Mouse (Mus musculus) urinary bladder, adult 2 months (tissue): ENCODE results near the gene Mettl21c. TPM values are rescaled to one million over a fixed set of nuclear protein-coding genes. Genes with fewer than 3 reads are reported as not detected.
"Not testable (repeated sequence)": the region's sequence is repeated elsewhere in the genome, so short reads cannot be mapped to it uniquely, and the experiment has no call there.

Experiments used
- DNase-seq: peaks from one replicate; pipeline ENCODE4 v3.0.0; 2022; ENCODE audit warnings: low spot score
- polyA plus RNA-seq: library from polyadenylated mRNA; depleted of rRNA; stranded (reverse); fragments of >200 nt; gene quantifications from 2 replicates; pipeline ENCODE4 v1.2.3, GENCODE M21; 2012; rRNA removed

Gene Mettl21c
- not detected in 2 replicates for polyA plus RNA-seq

DNA sequence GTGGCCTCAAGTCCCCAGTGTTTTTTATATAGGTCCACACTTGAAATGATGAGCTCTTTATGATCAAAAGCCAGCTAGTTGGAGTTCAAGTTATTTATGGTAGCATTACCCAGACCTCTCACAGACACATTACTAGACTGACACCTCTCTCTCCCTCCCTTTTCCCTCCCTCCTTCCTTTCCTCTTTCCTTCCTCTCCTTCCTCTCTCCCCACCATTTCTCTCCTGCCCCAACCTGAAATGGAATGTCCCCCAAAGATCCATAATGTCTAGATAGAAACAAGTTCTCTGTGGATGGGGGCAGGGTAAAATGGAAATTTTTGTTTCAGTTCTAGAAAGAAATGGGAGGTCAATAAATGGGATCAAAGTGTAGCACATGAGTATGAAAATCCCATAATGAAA lies at the start of gene Mettl21c:
Mettl21c (minus strand) TSS at position 101 of the 400 bp plus-strand sequence.
- no peak for DNase-seq

DNA sequence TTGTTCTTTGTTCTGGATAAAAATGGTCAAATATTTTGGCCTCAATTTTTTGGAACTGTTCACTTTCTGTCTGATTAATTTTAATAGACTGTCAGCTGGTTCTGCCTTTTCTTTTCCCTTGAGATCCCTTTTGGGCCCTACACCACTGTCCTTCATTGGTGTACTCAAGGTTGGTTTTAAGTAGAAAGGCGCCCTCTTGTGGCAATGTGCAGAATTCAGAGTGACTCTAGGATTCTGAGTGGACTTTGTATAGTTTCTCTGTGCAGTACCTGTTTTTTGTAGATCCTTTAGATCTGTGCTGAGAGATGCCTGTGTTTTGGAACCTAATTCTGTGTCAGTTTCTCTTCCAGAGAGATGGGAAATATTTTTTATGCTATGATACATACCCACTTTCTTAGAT lies 44.8 kb upstream of the Mettl21c start:
- DNase-seq, result no peak

DNA sequence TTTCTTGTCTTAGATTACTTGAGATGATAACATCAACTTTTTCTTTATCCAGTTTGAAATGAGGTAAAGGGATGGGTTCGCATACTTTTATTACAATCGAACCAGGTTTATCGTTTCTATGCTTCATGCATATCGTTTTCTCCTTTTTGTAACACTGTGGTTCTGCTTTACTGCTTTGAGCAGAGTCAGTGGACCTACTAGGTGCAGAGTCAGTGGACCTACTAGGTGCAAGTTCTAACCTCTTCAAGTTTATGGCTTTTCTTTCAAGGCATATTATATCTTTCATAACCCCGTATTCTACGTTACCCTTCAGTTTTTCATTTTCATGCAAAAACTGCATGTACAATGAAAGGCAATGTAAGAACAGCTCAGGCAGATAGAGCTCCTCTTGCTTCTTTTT lies 43.6 kb upstream of the Mettl21c start:
- no peak for DNase-seq

DNA sequence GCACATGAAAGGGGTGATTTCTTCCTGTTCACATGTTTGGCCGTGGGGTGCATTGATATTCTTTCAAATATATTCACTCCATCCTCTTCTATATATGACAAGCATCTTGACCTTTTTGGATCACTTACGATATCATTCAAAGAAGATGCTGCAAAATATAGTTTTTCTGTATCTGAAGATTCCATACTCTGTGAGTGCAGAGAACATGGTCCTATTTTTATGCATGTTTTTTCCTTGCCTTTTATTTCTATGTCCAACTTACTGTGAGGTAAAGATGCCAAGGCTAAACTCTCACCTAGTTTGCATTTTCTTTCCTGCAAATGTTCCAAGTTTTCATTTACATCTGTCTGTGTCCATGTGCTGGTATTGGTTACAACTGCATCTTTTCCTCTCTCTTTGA lies 42.0 kb upstream of the Mettl21c start, which contains the start of gene Gm8251:
Gm8251 (minus strand) TSS at position 101 of the 400 bp plus-strand sequence.
- no peak for DNase-seq

DNA sequence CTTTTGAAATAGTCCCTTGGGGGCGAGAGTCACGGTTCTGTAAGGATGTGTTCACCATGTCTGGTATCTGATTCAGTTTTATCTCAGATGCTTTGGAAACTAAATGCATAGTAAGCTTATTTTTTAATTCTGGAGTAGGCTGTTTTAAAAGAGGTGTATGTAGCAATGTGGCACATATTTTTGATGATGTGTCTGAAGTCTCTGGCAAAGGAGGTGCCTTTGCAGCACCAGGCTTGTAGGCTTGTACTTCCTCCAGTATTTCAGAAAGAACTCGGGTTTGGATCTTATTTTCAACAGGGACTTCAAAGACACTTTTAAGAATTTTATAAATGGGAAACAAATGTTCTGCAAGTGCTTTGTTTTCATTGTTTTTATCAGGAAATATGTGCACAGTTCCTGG lies 38.0 kb upstream of the Mettl21c start:
- no peak for DNase-seq

DNA sequence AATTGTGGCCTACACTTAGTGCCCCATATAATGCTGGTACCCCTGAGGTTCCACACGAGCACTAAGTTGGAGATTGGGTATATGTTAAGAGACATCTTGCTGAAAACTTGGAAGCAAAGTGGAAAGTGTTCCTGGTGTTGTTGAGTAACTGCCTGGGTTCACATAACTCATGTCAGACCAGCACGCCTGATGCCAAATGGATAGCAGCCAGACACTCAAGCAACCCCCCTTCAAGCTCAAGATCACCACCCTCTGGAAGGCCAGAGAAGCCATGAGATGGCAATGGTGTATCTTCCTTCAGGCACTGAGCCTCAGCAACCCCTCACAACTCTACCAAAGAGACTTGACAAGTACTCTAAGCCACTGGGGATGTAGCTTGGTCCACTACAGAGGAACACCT lies 26.7 kb upstream of the Mettl21c start:
- DNase-seq, result no peak

DNA sequence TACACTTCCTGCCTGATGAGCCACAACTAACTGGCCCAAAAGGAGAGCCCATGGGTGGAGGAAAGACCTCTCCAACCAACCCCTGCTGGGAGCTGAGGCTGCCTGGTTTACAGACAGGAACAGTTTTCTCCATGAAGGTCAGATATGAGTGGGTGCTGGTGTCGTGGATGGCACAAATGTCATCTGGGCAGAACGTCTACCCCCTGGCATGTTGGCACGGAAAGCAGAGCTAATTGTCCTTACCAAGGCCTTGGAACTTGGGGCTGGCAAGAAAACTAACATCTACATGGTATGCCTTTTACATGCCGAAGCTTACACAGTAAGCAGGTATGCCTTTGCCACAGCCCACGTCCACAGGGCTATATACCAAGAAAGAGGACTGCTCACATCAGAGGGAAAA lies 25.9 kb upstream of the Mettl21c start:
- not testable (repeated sequence) for DNase-seq

DNA sequence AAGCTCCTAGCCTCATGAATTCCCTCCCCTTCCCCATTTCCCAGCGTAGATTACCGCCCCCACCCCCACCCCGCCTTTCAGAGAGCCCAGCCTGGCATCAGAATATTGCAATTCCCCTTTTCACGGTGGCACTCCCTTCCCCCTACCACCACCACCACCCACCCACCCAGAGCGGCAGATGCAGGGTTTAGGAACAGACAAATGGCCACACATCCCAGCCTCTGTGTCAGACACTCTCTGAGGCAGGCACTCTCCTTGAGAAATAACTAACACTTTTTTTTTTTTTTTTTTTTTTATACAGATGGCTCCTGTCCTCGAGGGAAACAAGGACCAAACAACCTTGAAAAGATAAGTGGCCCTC lies 22.7 kb upstream of the Mettl21c start:
- DNase-seq, result no peak

DNA sequence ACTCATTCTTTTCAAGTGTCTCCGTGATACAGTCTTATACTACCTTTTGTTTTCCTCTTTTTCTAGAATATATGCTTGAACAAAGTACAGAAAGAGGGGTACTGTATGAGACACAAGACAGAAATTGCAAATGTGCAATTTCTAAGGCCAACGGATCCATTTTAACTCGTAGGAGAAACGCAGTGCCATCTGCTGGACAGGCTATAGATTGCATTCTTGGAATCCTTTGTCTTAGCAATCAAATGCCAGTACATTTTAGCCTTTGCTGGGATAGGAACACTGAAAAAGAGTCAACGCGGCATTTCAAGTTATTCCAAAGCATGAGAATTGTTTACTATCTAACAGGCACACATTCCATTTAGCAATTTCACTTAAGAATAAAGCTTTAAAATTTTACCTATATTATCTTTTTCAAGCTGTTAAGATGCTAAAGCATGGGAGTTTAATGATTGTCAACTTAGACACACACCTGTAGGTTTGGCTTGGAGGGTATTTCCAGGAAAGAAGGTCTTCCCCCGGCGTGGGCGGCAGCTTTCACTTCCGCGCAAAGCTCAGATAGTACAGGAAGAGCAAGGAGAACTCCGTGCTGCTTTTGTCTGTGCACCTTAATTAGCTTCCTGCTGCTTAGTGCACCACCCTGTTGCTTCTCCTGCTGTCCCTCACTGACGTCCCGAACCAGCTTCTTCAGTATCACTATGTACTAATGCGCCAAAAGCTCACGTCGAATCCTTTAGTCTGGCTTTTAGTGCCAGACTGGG lies 22.1 kb upstream of the Mettl21c start:
- DNase-seq, result no peak

DNA sequence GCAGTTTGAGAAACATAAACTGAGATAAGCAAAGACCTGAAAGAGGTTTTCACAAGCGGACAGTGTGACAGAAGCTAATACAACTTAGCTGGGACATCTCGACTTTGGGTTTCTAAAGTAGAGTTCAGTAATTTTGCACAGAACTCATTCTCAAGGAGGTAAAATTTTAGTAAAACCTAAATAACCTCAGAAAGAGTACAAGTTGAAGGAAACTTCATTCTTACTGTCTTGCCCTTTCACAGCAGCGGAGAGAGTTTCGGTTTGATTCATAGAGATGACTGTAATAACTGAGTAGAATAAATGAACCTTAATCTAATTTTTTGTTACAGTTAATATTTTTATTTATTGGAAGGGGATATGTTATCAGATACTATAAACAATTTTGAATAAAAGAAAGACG lies 13.1 kb upstream of the Mettl21c start:
- DNase-seq, result no peak

DNA sequence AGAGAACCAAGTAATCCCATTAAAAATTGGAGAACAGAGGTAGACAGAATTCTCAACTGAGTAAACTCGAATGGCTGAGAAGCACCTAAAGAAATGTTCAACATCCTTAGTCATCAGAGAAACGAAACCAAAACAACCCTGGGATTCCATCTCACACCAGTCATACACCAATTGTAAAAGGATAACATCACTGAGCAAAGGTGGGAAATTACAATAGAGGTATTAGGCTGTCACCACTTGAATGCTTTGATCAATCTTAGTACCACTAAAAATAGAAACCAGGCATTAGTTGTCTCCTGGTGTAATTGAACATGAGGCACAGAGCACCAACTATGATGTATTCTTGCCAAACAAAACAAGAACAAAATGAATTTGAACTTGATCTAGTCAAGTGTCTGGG lies 12.4 kb upstream of the Mettl21c start:
- no peak for DNase-seq

DNA sequence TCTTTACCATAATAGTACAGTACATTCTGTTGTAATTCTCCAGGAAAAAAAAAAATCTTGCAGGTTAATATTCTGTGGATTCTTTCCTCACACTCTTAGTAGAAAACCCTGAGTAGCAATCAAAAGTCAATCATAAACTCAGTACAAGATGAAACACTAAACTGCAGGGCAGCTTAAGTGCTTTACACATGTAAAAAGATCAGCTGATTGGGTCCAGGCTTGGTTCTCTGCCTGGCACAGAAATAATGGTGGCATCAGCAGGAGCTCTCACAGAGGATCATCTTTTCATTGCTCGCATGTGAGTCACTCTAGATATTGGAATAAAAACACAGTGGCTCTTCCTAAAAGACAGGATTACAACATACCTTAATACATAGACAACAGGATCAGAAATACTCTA lies 7.8 kb upstream of the Mettl21c start:
- no peak for DNase-seq

DNA sequence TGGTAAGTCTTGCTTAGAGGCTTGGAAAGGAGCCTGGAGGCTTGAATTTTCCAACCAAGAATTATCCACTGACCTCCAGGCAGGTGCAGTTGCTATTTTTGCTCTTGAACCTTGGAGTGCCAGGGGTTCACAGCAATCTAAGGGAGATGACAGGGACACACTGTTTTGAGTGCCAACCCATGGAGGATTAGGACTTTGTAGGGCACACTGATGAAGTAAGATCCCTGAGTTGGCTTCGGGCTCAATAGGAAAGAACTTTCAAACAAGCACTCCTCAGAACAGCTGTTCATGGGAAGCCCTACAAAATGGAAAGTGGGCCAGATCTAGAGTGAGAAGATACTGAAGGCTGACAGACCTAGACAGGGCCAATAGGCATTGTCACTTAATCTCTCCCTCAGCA lies 2.8 kb upstream of the Mettl21c start:
- no peak for DNase-seq

DNA sequence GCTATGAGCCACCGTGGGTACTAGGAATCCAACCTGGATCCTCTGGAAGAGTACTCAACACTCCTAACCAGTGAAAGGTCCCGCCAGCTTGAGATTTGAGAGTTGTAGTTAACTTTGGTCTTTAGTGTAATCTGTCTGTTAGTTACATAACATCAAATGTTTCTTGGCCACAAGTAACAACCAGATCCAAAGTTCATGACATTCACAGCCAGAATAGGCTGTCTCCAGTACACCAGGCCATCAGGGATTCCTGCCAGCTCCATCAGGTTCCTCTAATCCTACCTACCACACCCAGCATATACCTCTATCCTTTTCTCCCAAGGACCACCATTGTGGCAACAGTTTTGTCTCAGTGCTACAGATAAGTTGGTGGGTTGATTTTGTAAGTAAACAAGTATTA lies 4.3 kb downstream of the Mettl21c start:
- no peak for DNase-seq

DNA sequence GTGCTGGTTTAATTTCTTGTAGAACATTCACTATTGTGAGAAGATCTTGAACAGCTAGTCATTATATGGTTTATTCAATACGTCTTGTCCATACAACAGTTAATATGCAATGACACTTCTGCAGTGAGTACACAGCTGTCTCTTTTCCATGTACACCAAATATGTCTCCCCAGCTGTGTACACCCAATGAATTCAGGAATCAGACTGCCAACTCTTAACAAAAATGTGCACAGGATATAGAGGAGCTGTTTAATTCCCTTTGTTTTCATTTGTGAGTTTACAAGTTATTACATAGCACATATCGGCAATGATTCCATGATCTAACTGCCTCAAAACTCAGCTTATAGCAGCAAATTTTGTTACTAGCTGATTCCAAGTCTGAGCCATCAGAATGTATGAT lies 15.3 kb downstream of the Mettl21c start:
- no peak for DNase-seq

DNA sequence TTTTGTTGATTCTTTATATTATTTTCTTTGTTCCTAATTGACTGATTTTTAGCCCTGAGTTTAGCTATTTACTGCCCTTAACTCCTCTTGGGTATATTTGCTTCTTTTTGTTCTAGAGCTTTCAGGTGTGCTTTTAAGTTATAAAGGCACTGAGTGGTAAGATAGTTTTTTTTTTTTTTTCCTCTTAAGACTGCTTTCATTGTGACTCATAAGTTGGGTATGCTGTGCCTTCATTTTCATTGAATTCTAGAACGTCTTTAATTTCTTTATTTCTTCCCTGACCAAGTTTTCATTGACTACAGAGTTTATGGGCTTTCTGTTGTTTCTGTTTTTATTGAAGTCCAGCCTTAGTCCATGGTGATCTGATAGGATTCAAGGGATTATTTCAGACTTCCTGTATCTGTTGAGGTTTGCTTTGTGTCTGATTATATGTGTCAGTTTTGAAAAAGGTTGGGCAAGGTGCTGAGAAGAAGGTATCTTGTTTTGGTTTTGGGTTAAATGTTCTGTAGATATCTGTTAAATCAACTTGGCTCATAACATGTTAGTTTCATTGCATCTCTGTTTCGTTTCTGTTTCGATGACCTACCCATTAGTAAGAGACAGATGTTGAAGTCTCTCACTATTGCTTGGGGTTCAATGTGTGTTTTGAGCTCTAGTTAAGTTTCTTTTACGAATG lies 22.8 kb downstream of the Mettl21c start:
- no peak for DNase-seq

DNA sequence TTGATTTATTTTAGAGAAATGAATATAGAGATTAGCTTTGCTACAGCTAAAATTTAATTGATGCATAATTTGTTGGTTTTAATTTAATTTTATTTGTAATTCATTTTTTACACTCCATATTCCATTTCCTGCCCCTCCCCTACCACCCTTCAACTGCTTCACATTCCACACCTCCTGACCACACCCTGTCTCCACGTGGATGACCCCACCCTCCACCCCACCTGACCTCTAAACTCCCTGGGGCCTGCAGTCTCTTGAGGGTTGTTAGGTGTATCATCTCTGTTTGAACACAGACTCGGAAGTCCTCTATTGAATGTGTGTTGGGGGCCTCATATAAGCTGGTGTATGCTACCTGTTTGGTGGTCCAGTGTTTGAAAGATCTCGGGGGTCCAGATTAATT lies 48.7 kb downstream of the Mettl21c start:
- no peak for DNase-seq

DNA sequence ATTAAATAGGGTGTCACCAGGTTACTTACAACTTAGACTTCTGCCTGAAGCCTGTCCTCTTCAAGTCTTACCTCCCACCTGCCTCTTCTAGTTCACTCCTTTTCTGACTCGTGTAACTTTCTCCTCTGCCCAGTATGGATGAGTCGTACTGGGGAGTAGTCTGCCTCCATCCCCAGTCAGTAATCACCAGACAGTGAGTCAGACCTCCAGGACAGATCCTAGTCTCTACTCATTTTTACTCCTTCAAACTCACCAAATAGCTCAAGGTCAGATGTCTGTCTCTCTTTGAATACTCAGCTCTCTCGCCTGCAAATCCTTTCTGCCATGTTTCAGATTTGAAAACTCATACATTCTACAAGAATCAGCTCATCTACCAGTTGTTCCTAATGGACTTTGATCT lies 50.5 kb downstream of the Mettl21c start:
- DNase-seq, result no peak

DNA sequence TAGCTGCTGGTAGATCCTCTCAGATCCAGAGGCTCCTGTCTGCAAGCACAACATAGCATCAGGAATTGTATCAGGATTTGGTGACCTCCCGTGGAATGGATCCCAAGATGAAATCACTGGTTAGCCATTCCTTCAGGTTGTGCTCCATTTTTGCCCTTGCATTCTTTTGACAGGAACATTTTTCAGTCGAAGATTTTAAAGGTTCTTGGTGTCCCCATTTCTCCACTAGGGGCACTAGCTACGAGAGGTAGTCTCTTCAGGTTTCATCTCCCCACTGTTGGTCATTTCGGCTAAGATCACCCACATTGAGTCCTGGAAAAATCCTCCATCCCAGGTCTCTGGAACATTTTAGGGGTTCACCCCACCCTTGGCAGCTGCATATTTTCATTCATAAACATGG lies 53.1 kb downstream of the Mettl21c start:
- no peak for DNase-seq

DNA sequence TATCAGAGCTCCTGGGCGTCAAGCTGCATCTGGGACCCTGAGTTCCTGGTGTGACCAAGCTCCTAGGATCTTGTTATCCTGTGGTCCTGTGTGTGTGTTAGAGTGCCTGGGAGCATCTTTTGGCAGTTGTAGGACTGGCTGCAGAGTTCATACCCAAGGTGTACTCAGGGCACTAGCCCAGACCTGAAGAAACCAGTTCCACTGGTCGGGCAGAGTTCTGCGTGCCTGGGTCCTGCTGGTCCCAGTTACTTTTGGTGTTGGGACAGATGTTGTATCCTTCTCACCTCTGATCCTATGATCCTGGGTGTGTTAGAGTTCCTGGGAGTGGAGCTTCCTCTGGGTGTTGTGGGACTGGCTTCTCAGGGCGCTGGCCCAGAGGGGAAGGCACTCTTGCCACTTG lies 55.5 kb downstream of the Mettl21c start:
- DNase-seq, result peak; percentile 30
